Mouse (Mus musculus): Measurements from ENCODE around the gene AI481877. TPM values are rescaled to one million over a fixed set of nuclear protein-coding genes. Genes with fewer than 3 reads are reported as not detected.
"Not testable (repeated sequence)": the region's sequence is repeated elsewhere in the genome, so short reads cannot be mapped to it uniquely, and the experiment has no call there.

Gene AI481877
- not detected for total RNA-seq (2021)
- long read RNA-seq, experiment 1: 0 reads
- long read RNA-seq, experiment 2: 0 reads

- not testable (repeated sequence) for DNase-seq
Observed at GRCm38 (mm10) chr4:59138507-59139033, at the start of gene AI481877. Gene AI481877 (minus strand): TSS chr4:59138983.

DNA sequence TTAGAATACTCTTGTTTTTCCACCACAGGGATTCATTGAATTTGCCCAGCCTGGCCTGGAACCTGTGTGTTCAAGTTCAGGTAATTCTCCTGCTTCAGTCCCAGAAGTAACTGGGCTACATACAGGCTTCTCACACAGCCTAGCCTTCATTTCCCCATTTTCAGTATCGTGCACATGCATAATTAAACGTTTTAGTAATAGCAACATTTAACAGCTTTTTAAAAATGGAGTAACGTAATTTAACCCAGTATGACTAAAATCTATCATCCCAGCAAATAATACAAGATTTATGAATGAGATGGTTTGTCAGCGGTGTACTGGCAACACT is 49.7 kb upstream of the AI481877 start:
- no peak for DNase-seq

DNA sequence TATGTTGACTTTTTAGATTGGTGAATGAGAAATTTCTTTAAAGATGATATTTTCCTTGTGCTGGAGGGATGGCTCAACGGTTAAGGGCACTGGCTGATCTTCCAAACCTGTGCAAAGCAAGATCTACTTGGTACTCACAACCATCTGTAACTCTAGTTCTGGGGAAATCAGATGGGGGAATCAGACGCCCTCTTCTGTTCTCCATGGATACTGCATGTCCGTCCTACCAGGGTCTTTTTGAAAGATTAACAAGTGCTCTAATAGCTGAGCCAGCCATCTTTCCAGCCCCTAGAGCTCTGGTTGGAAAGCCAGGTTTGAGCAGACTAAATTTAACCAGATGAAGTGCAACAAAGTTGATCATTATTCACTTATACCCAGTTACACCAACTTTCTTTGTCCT is 48.5 kb upstream of the AI481877 start:
- no peak for DNase-seq

DNA sequence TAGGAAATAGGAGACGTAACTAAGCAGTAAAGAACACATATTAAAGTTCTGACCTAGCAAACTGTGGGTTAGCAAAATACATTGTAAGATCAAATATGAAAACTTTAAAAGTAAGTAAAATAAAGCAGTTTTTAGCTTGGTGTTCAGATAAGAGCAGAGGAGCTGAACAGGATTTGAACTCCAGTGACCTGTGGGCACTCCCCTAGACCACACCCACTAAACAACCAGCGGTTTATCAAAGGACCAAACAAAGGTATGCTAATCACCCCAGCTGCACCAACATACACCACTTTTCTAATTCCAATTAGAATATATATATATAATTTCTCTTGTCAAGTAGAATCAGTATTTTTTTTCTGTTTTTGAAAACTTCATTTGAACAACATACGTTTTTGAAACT is 46.9 kb upstream of the AI481877 start:
- DNase-seq: no peak

DNA sequence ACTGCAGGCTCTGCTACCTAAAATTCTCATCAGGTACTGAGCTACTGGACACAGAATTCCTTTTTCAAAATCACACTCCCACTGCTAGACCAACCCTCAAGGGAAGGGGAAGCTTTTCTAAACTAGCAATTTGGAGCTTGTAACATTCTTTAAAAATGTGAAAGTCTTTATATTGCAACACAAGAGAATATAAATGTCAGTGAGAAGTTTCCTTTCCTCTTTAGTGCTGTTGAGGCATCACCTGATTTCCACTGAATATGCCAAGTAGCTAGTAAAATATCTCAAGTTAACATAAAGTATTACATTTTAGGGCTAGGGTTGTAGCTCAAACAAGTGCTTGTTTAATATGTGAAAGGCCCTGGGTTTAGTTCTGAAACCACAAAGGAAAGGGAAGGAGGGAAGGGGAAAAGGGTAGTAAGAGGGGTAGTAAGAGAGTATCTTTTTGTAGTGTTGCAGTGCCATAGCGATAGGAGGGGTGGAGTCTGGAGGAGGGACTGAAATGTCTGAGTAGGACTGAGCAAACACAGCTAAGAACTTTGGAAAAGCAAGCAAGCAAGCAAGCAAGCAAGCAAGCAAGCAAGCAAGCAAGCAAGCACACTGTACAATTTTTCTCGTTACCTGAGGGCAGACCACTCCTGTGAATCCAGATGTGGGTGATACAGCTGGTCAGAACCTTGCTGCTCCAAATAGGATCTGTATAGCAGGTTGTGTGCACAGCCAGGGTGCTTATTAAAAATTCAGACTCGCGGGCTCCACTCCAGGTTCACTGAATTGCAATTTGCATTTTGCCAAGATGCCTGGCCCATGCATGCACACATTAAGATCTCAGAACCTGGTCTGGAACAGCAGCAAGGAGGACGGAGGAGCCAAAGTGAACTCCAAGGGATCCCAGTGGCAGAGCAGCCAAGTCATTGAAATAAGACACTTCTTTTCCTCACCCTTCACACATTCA is 42.8 kb upstream of the AI481877 start:
- DNase-seq: no peak

GRCm38 (mm10) chr4:59177566-59177965 is 38.8 kb upstream of the AI481877 start:
- no peak for DNase-seq

DNA sequence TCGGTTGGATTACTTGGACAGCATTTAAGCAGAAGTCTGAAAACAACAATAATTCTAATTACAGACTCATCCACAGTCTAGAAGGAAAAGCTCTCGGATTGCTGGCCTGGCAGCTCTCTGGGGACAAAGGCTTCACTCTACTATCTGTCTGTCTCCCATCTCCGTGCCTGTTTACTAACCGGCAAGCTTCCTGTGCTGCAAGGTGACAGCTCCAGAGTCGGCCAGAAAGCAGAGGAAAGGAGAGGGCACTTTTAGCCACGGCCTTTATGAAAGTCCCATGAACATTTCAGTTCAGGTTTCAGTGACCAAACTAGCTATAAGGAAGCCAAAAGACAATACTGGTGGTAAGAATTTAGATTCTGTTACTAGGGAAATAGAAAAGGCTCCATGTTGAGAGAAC is 37.1 kb upstream of the AI481877 start:
- DNase-seq: no peak

DNA sequence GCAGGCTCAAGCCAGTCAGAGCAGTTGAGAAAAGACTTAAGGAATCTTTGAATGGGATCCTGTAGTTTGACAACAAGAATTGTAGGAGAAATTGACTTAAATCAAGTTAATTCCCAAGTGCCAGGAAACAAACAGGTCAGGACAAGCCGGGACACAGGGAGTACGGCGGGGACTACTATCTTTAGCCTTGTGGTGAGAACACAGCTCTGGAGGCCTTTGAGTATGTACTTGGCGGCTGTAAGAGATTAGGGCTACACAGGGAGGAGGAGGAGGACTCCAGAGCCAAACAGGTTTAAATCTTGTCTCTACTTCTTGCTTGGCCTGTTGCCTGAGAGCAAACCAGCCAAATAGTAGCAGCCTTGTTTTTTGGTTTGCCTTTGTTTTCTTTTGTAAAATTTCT is 36.2 kb upstream of the AI481877 start:
- no peak for DNase-seq

- no peak for DNase-seq
Observed at GRCm38 (mm10) chr4:59173181-59173922, 34.6 kb upstream of the AI481877 start.

- DNase-seq: no peak
Observed at GRCm38 (mm10) chr4:59172616-59173015, 33.8 kb upstream of the AI481877 start.

GRCm38 (mm10) chr4:59169981-59170380 is 31.2 kb upstream of the AI481877 start:
- no peak for DNase-seq

DNA sequence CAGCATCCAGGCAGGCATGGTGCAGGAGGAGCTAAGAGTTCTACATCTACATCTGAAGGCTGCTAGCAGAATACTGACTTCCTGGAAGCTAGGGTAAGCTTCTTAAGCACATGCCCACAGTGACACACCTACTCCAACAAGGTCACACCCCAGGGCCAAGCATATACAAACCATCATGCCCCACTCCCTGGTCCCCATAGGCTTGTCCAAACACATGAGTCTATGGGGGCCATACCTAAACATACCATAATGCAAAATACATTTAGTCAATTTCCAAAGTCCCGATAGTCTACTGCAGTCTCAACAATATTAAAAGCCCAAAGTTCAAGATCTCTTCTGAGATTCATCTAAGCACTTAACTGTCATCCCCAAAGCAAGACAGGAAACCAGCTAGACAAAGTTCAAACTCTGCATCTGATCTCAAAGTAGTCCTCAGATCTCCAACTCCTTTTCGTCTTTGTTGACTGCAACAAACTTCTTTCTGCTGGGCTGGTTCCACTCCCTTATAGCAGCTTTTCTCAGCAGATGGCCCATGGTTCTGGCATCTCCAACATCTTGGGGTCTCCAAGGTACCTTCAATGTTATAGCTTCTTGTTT is 28.6 kb upstream of the AI481877 start:
- no peak for DNase-seq

DNA sequence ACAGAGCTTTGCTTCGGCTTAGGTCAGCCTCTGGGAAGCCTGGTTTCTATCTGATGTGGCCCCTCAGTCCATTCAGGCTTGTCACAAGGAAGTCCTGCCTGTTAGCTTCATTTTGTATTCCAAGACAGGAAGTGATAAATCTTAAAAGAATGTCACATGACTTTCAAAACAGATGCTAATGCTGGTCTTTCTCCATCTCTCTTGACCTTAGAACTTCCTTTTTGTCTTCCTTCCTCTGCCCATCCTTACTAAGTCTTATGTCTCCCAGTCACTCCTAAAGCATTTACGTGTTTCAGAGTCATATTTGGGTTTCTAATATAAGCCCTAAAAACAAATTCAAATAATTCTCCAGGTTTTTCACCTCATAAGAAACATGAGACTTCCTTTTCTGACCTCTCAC is 25.3 kb upstream of the AI481877 start:
- no peak for DNase-seq

DNA sequence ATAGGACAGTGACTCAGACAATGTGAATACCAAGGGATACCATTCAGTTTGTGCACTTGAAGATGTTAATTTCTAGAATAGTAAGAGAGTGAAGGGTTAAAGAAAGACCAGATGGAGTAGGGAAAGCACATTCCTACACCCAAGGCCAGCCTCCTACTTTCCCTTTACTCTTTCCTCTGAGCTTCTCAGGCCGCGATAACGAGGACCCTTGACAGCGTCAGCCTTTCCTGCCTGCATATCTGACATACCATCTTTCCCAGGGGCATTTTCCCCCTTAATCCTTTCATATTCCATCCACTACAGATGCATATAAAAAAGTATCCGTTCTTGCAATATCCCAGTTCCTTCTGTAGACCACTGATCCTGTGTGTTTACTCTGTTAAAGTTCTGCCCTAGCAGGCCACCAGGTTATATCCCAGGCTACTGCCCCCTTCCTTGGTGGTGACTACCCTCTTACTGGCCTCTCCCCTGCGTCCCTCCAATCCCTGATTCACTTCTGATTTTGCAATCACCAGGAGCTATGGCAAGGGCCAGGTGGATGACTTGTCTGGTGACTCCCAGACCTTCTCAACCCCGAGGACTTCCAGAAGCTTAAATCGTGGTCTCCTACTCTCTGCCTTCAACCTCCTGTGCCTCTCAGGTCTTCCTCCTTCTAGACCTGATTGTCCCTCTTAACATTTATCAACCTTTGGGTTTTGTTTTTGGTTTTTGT is 22.3 kb upstream of the AI481877 start:
- DNase-seq: no peak

DNA sequence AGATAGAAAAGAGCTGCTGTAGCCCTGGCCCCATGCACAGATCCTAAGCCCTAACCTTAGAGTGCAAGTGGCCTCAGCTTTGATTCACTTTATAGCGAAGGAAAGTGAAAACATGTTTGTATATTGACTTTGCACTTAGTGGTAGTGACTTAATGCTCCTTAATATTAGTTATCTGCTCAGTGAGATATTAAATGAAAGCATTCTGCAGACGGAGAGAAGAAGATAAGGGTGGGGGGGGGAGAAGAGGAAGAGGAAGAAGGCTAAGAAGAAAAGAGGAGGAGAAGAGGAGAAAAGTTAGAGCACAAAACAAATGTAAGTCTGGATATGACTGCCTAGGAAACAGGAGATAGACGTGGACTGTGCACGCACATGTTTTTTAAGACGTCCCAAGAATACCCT is 21.5 kb upstream of the AI481877 start:
- no peak for DNase-seq

DNA sequence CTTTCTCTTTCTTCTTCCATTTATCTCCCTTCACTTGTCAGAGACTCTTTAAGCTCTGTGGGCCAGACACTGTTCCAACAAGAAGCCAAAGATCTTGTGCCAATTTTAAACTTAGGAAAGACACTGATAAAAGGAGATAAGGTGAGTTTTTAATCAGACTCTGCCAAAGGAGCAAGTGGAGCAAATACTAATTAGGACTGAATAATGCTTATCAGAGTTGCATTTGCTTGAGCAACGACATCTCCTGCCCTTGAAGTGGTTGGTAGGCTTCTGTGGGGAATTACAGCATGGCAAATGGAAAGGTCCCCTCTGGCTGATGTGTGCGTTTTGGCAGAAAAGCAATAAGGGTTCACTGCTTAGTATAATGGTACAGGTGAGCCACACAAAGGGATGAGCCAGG is 18.9 kb upstream of the AI481877 start:
- DNase-seq: no peak

GRCm38 (mm10) chr4:59156897-59157592 is 18.3 kb upstream of the AI481877 start:
- no peak for DNase-seq

DNA sequence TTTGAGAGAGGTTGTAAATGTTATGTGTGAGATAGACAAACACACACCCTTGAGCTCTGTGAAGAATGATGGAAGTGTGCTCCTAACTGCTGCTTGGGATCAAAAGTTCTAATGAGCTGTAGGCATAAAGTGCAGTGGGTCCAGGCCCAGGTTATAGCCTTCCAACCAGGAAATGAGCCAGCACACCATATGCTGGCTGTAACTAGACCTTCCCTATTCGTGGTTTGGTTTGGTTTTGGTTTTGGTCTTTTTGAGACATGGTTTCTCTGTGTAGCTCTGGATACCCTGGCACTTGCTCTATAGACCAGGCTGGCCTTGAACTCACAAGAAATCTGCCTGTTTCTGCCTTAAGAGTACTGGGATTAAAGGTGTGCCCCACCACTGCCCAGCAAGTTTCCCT is 13.2 kb upstream of the AI481877 start:
- DNase-seq: no peak

- no peak for DNase-seq
Observed at GRCm38 (mm10) chr4:59150907-59151306, 12.1 kb upstream of the AI481877 start.

GRCm38 (mm10) chr4:59149043-59149442 is 10.3 kb upstream of the AI481877 start:
- no peak for DNase-seq

DNA sequence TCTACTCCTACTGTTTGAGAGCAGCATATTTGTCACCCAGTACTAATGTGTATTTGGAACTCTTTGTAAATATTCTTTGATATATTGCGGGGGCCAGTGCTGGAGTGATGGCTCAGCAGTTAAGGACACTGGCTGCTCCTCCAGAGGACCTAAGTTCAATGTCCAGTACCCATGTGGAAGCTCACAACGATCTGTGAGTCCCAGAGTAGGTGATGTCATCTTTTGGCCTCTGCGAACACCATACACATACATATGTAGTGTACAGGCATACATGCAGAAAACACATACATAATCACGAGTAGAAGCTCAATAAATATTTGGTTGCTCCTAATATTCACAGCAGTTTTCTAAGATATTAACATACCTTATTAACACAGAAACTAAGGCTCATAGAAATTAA is 9.8 kb downstream of the AI481877 start:
- DNase-seq: no peak

DNA sequence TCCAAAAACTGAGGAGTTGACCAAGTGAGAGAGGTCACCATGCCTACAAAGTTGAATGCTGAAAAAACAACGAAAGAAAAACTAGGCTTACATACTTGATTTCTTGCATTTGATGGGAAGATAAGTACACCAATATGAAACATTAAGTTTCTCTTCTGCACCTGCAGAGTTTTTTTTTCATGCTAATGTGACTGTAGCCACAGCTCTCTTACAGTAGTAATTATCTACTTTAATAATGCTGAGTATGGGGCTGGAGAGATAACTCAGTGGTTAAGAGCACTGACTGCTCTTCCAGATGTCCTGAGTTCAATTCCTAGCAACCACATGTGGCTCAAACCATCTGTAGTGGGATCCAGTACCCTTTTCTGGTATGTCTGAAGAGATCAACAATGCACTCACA is 13.7 kb downstream of the AI481877 start:
- no peak for DNase-seq
